Mouse (Mus musculus) gastrocnemius, postnatal 36 days (tissue): ENCODE measurements at regions not wholly inside any gene's neighbourhood (a gene's known extent, or its start where the extent isn't known, plus 50 kb on each side); places are given as distances from the start of the nearest gene placed in this dataset.

Source experiments
- DNase-seq, 2 experiments: peaks; one replicate each; pipeline ENCODE4 v3.0.0; 2022
- intact Hi-C: fragments of 180-260 bp; cut with DNase I; formaldehyde crosslinking; loops from one replicate; pipeline ENCODE4 v1.15.1; 2025

- no peak for DNase-seq
- intact Hi-C loops = no loop called here
Measured at GRCm38 (mm10) chr16:95189114-95189513, 68.2 kb upstream of the Kcnj15 start.

DNA sequence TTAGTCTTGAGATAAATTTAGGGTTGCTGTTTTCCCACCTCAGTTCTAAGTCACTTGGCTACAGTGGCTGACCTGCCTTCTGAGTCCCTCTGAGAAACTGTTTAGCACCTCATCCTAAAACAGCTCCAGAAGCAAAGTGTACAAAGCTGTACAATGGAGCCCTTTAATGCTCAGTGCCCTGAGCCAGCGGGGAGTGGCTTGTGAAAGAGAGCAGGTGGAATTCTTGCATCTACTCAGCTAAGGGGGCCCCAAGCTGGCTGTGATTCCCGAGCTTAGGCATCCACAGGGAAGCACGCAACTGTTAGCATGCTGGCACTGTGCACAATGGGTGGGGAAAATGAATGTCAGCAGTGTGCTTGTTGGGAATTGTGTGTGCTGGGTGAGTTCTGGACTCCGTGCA is 63.2 kb upstream of the Kcnj15 start:
- intact Hi-C loops = no loop called here
- DNase-seq = no peak

DNA sequence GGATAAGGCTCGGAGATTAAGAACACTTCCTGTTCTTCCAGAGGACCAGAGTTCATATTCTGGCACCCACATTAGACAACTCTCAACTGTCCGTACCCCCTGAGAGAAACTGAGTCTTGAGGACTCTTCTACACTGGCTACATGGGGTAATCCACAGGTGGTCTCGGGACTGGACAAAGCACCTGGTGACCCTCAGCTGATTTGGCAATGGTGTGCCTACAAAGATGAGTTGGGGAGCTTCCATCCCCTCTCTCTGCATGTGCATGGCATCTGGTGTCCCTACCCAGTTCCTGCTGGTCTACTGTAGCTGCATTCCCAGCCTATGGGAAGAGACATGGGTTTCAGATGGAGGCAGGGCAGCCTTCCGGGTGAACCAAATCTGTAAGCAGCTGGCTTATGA is 61.2 kb upstream of the Kcnj15 start:
- DNase-seq = no peak
- intact Hi-C loops = loop anchor here (1.0 kb wide), 1 partner anchor 149 kb away; no protein-coding TSS in a partner anchor

GRCm38 (mm10) chr16:95196622-95197021 is 60.7 kb upstream of the Kcnj15 start:
- DNase-seq = peak; percentile 45 to 54
- intact Hi-C loops = loop anchor here (1.0 kb wide), 1 partner anchor 149 kb away; no protein-coding TSS in a partner anchor

GRCm38 (mm10) chr16:95198795-95199563 is 58.4 kb upstream of the Kcnj15 start:
- intact Hi-C loops = no loop called here
- DNase-seq = no peak

DNA sequence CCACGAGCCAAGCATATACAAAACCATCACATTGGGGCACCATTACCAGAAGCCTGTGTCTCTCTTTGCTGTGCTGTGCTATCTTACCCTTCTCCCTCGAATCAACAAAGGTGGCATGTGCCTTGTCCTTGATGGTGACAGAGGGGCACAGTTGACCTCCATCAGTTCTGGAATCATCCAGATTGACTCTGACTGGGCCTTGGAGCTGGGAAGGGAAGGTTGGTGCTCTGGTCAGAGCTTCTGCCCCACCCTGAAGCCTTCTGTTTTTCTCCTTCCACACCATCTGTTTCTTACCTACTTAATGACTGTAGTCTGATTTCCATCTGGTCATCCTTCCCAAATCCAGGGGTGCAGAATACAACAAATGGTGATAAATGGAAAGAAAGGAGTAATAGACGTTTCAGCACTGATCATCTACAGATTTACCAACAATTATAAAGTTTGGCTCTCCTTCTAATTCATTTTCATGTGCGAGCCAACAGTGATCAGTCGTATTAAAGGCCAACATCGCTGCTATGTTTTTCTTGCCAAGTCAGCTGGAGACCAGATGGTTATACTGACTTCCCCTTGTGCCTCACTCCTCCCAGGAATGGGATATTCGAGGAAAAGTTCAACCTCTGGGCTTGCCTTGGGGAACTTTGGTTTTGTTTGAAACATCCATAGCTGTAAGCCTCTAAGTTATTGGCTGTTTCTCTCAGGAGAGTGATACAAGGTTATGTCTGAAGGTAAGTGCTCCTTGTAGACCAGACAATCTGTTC is 55.1 kb upstream of the Kcnj15 start:
- intact Hi-C loops = no loop called here
- DNase-seq = no peak

DNA sequence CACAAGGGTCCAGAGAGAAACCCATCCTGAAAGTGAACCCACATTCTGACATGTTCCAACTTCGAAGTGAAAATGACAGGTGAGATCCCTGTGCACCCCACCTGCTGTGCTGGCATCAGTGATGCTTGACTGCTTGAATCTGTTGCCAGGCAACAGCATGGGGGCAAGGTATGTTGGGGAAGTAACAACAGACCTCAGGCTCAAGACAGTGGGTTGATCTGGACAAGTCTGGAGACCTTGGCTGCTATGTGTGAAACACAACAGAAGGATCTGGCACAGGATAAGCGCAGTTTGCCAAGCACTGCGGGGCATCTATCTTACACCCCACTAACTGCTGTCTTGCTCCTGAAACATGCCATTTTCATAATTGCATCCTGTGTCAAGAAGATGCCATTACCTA is 54.3 kb upstream of the Kcnj15 start:
- intact Hi-C loops = no loop called here
- DNase-seq = no peak

GRCm38 (mm10) chr16:95203790-95204189 is 53.6 kb upstream of the Kcnj15 start:
- intact Hi-C loops = no loop called here
- no peak for DNase-seq

DNA sequence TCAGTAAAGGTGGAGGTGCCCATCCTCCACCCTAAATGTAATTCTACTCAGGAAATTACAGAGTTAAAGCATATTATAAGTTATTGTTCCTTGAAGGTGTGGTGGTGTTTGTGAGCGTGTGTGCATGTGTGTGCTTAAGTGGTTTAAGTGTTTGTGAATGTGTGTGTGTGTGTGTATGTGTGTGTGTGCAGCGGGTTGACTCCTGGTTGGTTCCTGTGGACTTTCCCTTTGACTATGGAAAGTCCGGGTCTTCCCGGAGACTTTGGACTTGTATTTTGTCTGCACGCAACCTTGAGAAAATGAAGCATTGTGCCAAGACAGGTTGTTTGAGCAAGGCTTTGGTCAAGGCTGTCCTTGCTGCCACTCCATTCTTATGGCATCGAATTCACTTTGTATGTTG is 52.9 kb upstream of the Kcnj15 start:
- intact Hi-C loops = no loop called here
- no peak for DNase-seq

DNA sequence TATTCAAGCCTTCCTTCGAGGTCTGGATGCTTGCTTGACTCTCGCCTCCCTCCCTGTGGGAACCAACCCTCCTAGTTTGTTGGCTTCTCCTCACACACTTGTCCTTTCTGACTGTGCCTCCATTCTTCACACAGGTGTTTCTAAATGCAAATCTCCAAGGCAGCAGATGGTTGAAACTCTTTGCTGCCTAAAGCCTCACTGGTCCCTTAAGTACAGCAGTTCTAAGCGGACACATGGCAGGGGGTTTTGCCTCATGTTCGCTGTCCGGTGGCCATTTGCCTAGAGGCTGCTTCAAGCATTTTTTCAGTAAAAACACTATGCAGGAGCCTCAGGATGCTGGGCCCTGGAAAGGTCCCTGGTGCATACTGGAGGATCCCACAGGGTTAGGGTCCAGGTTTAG is 50.9 kb upstream of the Kcnj15 start:
- no peak for DNase-seq
- intact Hi-C loops = no loop called here

DNA sequence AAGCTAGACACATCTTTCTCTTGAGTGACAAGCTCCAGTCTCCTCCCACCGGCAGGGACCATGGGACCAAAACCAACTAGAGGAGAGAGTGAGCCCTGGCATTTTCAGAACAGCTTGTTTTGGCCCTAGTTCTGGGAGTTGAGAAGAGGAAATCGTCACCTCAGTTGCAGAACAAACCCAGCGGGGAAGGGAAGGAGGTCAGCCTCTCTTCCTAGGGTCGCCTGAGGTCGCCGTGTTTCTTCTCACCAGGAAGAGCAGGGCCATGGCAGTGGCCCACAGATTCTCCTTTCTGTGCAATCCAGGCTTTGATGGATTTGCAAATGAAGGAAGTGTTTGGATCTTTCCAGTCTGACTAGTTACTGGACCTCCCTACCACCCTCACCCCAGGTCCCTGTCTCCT is 49.8 kb upstream of the Kcnj15 start:
- DNase-seq = no peak
- intact Hi-C loops = no loop called here
